Mouse (Mus musculus) kidney, postnatal 0 days (tissue): ENCODE results near the gene Ppia. TPM values are rescaled to one million over a fixed set of nuclear protein-coding genes. Genes with fewer than 3 reads are reported as not detected.

Experiments
- ATAC-seq: fragments of 200-750 bp; cut with Nextera tagmentation; replicated peaks from 2 replicates; pipeline ENCODE4 v1.8.0; 2017; ENCODE audit warnings: low read depth, moderate number of reproducible peaks, moderate TSS enrichment, moderate library complexity; ENCODE audit not compliant: low FRiP score
- DNase-seq: peaks from one replicate; pipeline ENCODE4 v3.0.0-alpha.2; 2016; ENCODE audit warnings: low spot score
- H3K27ac ChIP-seq: fragments of 300-500 bp; sonication (generic); 2 replicates; pipeline ENCODE4 v1.5.1; 2014; ENCODE audit warnings: mild to moderate bottlenecking
- H3K27me3 ChIP-seq: fragments of 300-500 bp; sonication (generic); 2 replicates; pipeline ENCODE4 v1.6.1; 2014; ENCODE audit warnings: low read length, mixed read lengths; ENCODE audit not compliant: insufficient read depth
- H3K36me3 ChIP-seq: fragments of 300-500 bp; sonication (generic); 2 replicates; pipeline ENCODE4 v1.6.1; 2014; ENCODE audit warnings: low read length, mixed read lengths; ENCODE audit not compliant: insufficient read depth
- H3K4me1 ChIP-seq: fragments of 300-500 bp; sonication (generic); replicated peaks from 2 replicates; pipeline ENCODE4 v1.6.1; 2014; ENCODE audit warnings: antibody characterized with exemption, low read length, mixed read lengths; ENCODE audit not compliant: insufficient read depth
- H3K4me2 ChIP-seq: fragments of 300-500 bp; sonication (generic); 2 replicates; pipeline ENCODE4 v1.6.1; 2014; ENCODE audit warnings: mild to moderate bottlenecking, low read length, moderate library complexity, mixed read lengths
- H3K4me3 ChIP-seq: fragments of 300-500 bp; sonication (generic); replicated peaks from 2 replicates; pipeline ENCODE4 v1.5.1; 2014; ENCODE audit warnings: low read depth, low read length
- H3K9ac ChIP-seq: fragments of 300-500 bp; sonication (generic); 2 replicates; pipeline ENCODE4 v1.6.1; 2014; ENCODE audit warnings: low read depth, low read length
- H3K9me3 ChIP-seq: fragments of 300-500 bp; sonication (generic); replicated peaks from 2 replicates; pipeline ENCODE4 v1.6.1; 2016; ENCODE audit warnings: low read length, inconsistent platforms, mixed read lengths
- CTCF ChIP-seq: IDR thresholded peaks from 2 replicates; pipeline ENCODE4 v1.5.1; 2016; ENCODE audit warnings: antibody characterized with exemption, low read depth, mild to moderate bottlenecking, moderate library complexity
- WGBS: fragments of 180-500 bp; shearing (Covaris S2); extraction: QIAGEN DNeasy Blood & Tissue Kit; methylation state at CpG from one replicate; pipeline ENCODE4 v1.1.7; 2014; 5-methylcytosine and 5-hydroxymethylcytosine counted together
- polyA plus RNA-seq: library from polyadenylated mRNA; unstranded; fragments of >200 nt; fragmentation: Nextera tagmentation; extraction: Ambion mirVana; gene quantifications from 2 replicates; pipeline ENCODE4 v1.2.1, GENCODE M21; 2015

The Ppia gene
- polyA plus RNA-seq, 1 experiment from 2014 or later, result 5,791 TPM

- no peak for TF ChIP-seq CTCF
- no peak overlapping the region for H3K4me2 ChIP-seq
- H3K9me3 ChIP-seq, result no peaks in the 10 kb centered on the region
- ATAC-seq, result no peak
- DNase-seq, result no peak
- H3K9ac ChIP-seq, result no peak overlapping the region
- no peaks in the 10 kb centered on the region for H3K4me1 ChIP-seq
- no peak overlapping the region for H3K4me3 ChIP-seq
- no peak overlapping the region for H3K27ac ChIP-seq
- no peaks in the 10 kb centered on the region for H3K27me3 ChIP-seq
- H3K36me3 ChIP-seq, result no peaks in the 10 kb centered on the region
- 89% methylated on average over 9 of the region's 9 CpGs for WGBS
Measured at GRCm38 (mm10) chr11:6372784-6373183, 42.5 kb upstream of the Ppia start.

DNA sequence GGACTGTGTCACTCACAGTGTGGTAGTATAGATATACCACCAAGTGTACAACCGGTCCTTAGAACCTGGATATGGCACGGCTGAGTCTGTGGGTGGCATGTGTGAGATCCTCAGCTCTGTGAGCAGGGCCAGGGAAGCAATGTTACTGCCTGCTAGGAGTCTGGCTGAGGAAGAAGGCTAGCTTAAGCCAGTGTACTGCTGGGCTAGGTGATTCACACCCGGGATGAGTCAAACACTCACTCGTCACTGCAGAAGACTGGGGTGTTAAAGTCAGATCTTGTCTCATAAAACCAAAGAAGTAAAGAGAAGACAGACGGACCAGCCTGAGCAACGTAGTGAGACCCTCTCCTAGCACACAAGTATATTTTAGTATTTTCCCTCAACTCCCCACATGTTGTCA, 34.3 kb upstream of the Ppia start:
- TF ChIP-seq CTCF, result no peak
- H3K9me3 ChIP-seq, result no peaks in the 10 kb centered on the region
- no peaks in the 10 kb centered on the region for H3K4me1 ChIP-seq
- ATAC-seq (no peak; the same call in 1 of the 2 replicates), DNase-seq (no peak)
- H3K27ac ChIP-seq, result no peak overlapping the region
- no peak overlapping the region for H3K4me3 ChIP-seq
- no peak overlapping the region for H3K9ac ChIP-seq
- no peaks in the 10 kb centered on the region for H3K27me3 ChIP-seq
- H3K36me3 ChIP-seq, result no peaks in the 10 kb centered on the region
- no peak overlapping the region for H3K4me2 ChIP-seq
- 78% methylated on average over 6 of the region's 6 CpGs for WGBS

- Histone ChIP-seq H3K4me3 (no peak overlapping the region), H3K9me3 (no peaks in the 10 kb centered on the region), H3K36me3 (no peaks in the 10 kb centered on the region), H3K9ac (no peak overlapping the region; the same call in 1 of the 2 replicates), H3K4me1 (peaks cover 15% of the 10 kb centered on the region), H3K4me2 (peak overlapping the region; percentile 90; the same call in 1 of the 2 replicates), H3K27ac (peak overlapping the region; percentile 97), H3K27me3 (no peaks in the 10 kb centered on the region)
- WGBS, result 88% methylated on average over 6 of the region's 6 CpGs
- ATAC-seq, result no peak
- no peak for TF ChIP-seq CTCF
- no peak for DNase-seq
Measured at GRCm38 (mm10) chr11:6388126-6388725, 27.0 kb upstream of the Ppia start.

DNA sequence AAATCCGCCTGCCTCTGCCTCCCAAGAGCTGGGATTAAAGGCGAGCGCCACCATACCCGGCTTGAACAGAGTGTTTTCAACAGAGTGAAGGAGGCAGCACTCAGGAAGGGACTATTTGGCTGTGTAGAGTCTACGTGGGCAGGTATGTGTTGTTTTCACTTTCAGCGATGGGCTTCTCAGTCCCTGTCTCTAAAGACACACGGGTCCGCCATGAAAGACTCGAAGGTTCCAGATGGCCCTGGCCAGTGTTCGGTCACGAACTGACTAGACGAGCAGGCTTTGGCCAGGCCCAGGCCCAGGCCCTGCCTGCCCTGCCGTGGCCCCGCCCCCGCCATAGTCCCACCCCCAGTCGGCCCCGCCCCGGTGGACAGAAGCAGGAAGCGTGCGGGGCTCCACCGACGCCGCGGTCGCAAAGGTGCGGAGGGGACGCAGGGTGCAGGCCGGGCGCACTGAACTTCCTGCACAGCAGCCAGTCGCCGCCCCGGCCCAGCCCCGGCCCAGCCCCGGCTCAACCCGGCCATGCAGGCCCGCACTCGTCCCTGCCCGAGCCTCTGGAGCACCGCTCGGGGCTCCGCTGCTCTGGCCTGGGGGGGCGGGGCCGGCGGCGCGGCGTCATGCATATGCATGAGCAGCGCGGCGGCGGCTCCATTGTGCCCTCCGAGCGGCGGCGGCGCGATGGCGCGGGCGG, 26.4 kb upstream of the Ppia start, which contains the start of gene Zmiz2:
TSS of gene Zmiz2 (plus strand) at position 349 of the 688 bp plus-strand sequence.
- H3K9ac ChIP-seq, result peak within 1 kb of the TSS; percentile 89
- peak; percentile 92 for DNase-seq
- H3K4me1 ChIP-seq, result peaks cover 15% of the 10 kb centered on the region
- no peaks in the 10 kb centered on the region for H3K9me3 ChIP-seq
- H3K27me3 ChIP-seq, result no peaks in the 10 kb centered on the region
- H3K36me3 ChIP-seq, result 0 out of 2 replicates have a peak, but pooled peaks cover 1% of the 10 kb centered on the region
- H3K4me2 ChIP-seq, result peak within 1 kb of the TSS; percentile 90
- H3K27ac ChIP-seq, result peak within 1 kb of the TSS; percentile 97
- peak; percentile 99 for ATAC-seq
- WGBS, result 8% methylated on average over 47 of the region's 60 CpGs
- H3K4me3 ChIP-seq, result peak within 1 kb of the TSS; percentile 74
- TF ChIP-seq CTCF, result no peak

GRCm38 (mm10) chr11:6389483-6389921, 25.7 kb upstream of the Ppia start:
- H3K27me3 ChIP-seq, result no peaks in the 10 kb centered on the region
- H3K4me2 ChIP-seq, result peak overlapping the region; percentile 90
- 0 out of 2 replicates have a peak, but pooled peaks cover 5% of the 10 kb centered on the region for H3K36me3 ChIP-seq
- no peak for TF ChIP-seq CTCF
- peak overlapping the region; percentile 89 for H3K9ac ChIP-seq
- ATAC-seq, result no peak; the same call in none of the 2 replicates
- peak overlapping the region; percentile 74 for H3K4me3 ChIP-seq
- WGBS, result 2% methylated on average over 25 of the region's 43 CpGs
- H3K27ac ChIP-seq, result peak overlapping the region; percentile 97
- H3K9me3 ChIP-seq, result no peaks in the 10 kb centered on the region
- peaks cover 15% of the 10 kb centered on the region for H3K4me1 ChIP-seq
- DNase-seq, result no peak

- peak overlapping the region; percentile 74 for H3K4me3 ChIP-seq
- DNase-seq (no peak), ATAC-seq (no peak)
- H3K36me3 ChIP-seq, result 0 out of 2 replicates have a peak, but pooled peaks cover 5% of the 10 kb centered on the region
- peak overlapping the region; percentile 90 for H3K4me2 ChIP-seq
- H3K4me1 ChIP-seq, result peaks cover 15% of the 10 kb centered on the region
- H3K27ac ChIP-seq, result no peak overlapping the region
- H3K27me3 ChIP-seq, result no peaks in the 10 kb centered on the region
- TF ChIP-seq CTCF, result no peak
- no peaks in the 10 kb centered on the region for H3K9me3 ChIP-seq
- WGBS, result 75% methylated on average over 8 of the region's 8 CpGs
- peak overlapping the region; percentile 89; the same call in 1 of the 2 replicates for H3K9ac ChIP-seq
Measured at GRCm38 (mm10) chr11:6390376-6391053, 24.7 kb upstream of the Ppia start.
